Mouse (Mus musculus): ENCODE data around the gene Gnaq.

DNA sequence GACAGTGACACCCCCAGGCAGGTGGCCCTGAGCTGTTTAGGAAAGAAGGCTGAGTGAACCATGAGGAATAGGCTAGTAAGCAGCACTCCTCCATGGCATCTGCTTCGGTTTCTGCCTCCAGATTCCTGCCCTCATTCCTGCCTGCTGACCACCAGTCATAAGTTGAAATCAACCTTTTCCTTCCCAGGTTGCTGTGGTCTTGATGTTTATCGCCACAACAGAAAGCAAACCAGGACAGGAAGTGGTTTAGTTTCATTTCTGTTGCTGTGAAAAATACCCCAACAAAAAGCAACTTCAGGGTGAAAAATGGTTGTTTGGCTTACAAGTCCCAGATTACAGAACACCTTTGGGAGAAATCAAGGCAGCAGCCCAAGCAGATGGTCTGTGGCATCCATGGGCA is 249.8 kb downstream of the Gnaq start:
- TF ChIP-seq MAFK (IDR thresholded peaks at IDR 0.05; ENCODE audit: insufficient read depth, low read depth, low read length) (no peak), HCFC1 (IDR thresholded peaks at IDR 0.05; ENCODE audit: borderline replicate concordance, insufficient read depth, low read length) (no peak)

All from ES-E14 (cell line).